18 mouse cellular contexts compared by ENCODE assay signal in the genomic region with DNA sequence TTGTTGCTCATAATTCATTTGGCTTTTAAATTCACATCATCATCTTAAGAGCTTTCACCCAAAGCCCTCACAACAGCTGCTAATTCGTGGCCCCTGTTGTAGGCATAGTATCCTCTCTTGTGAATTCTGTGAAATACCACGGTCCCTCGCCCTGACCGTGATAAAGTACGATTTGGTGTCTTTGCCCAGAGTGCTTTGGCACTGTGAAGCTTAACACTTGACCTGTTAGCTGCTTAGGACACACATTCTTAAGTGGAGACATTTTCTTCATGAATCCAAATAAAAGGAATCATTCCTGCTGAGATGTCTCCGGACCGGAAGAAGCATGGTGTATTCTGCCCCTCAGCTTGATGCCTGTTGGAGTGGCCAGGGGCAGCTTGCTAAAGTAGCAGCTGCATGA.
"Had no signal": no experiment of that assay in that cellular context is flagged by ENCODE, and none has a peak within 500 bp of the region (broad histone marks: within the 10 kb centered on the region; RNA-seq: fewer than 3 reads in every experiment).

No protein-coding gene starts in this region.

- ATAC-seq: midbrain, embryonic 16.5 days had no signal

- H3K4me2 ChIP-seq: lung, embryonic 14.5 days; midbrain, embryonic 12.5 days; neural tube, embryonic 13.5 days; neural tube, embryonic 15.5 days had no signal

- H3K27ac ChIP-seq: midbrain, embryonic 12.5 days; neural tube, embryonic 13.5 days; neural tube, embryonic 15.5 days had no signal

- H3K9me3 ChIP-seq: midbrain, embryonic 12.5 days; neural tube, embryonic 13.5 days; neural tube, embryonic 15.5 days had no signal

- H3K27me3 ChIP-seq: midbrain, embryonic 12.5 days; neural tube, embryonic 13.5 days; neural tube, embryonic 15.5 days had no signal

- H3K4me3 ChIP-seq: midbrain, embryonic 12.5 days; myocyte; neural tube, embryonic 13.5 days; neural tube, embryonic 15.5 days had no signal

- H3K36me3 ChIP-seq: midbrain, embryonic 12.5 days; neural tube, embryonic 13.5 days; neural tube, embryonic 15.5 days had no signal

- H3K4me1 ChIP-seq: neural tube, embryonic 15.5 days had no signal

- DNase-seq: lung, adult 18-20 months; lung, embryonic 14.5 days; lung, postnatal 10 days; lung, postnatal 4 days; midbrain, embryonic 14.5 days; retina, postnatal 1 day; right cerebral cortex, adult 18-20 months; right cerebral cortex, postnatal 25 days; right cerebral cortex, postnatal 4 days; spleen, adult 18-20 months; thymus, adult 18-20 months; thymus, postnatal 14 days; thymus, postnatal 36 days had no signal

- H3K9ac ChIP-seq: lung, embryonic 14.5 days; midbrain, embryonic 12.5 days; neural tube, embryonic 13.5 days; neural tube, embryonic 15.5 days had no signal
